Mouse (Mus musculus) heart, embryonic 13.5 days (tissue): Measurements from ENCODE around the gene Ldlrad3. TPM values are rescaled to one million over a fixed set of nuclear protein-coding genes. Genes with fewer than 3 reads are reported as not detected.

ENCODE experiments used
- ATAC-seq: fragments of 200-750 bp; cut with Nextera tagmentation; 2 replicates; pipeline ENCODE4 v1.8.0; 2017; ENCODE audit warnings: moderate TSS enrichment; ENCODE audit not compliant: insufficient number of reproducible peaks, low FRiP score, low TSS enrichment; ENCODE audit errors: extremely low read depth
- H3K27ac ChIP-seq: fragments of 300-500 bp; sonication (generic); replicated peaks from 2 replicates; pipeline ENCODE4 v1.5.1; 2015; ENCODE audit warnings: moderate library complexity, mild to moderate bottlenecking, inconsistent platforms
- H3K27me3 ChIP-seq: fragments of 300-500 bp; sonication (generic); replicated peaks from 2 replicates; pipeline ENCODE4 v1.6.1; 2015; ENCODE audit warnings: mild to moderate bottlenecking, inconsistent platforms
- H3K36me3 ChIP-seq: fragments of 300-500 bp; sonication (generic); 2 replicates; pipeline ENCODE4 v1.6.1; 2015; ENCODE audit warnings: mild to moderate bottlenecking, inconsistent platforms
- H3K4me1 ChIP-seq: fragments of 300-500 bp; sonication (generic); 2 replicates; pipeline ENCODE4 v1.6.1; 2015; ENCODE audit warnings: inconsistent platforms
- H3K4me2 ChIP-seq: fragments of 300-500 bp; sonication (generic); 2 replicates; pipeline ENCODE4 v1.6.1; 2015; ENCODE audit warnings: inconsistent platforms, mild to moderate bottlenecking, moderate library complexity
- H3K4me3 ChIP-seq: fragments of 300-500 bp; sonication (generic); 2 replicates; pipeline ENCODE4 v1.5.1; 2015; ENCODE audit warnings: moderate library complexity, mild to moderate bottlenecking, inconsistent platforms
- H3K9ac ChIP-seq: fragments of 300-500 bp; sonication (generic); 2 replicates; pipeline ENCODE4 v1.6.1; 2015; ENCODE audit warnings: inconsistent platforms, mild to moderate bottlenecking, moderate library complexity
- H3K9me3 ChIP-seq: fragments of 300-500 bp; sonication (generic); 2 replicates; pipeline ENCODE4 v1.6.1; 2016; ENCODE audit warnings: inconsistent platforms
- WGBS: fragments of 180-500 bp; shearing (Covaris S2); methylation state at CpG from one replicate; pipeline ENCODE4 v1.1.7; 2015; ENCODE audit warnings: mixed read lengths; 5-methylcytosine and 5-hydroxymethylcytosine counted together
- polyA plus RNA-seq: library from polyadenylated mRNA; unstranded; fragments of >200 nt; fragmentation: Nextera tagmentation; extraction: Ambion mirVana; gene quantifications from 2 replicates; pipeline ENCODE4 v1.2.1, GENCODE M21; 2015

The Ldlrad3 gene
- polyA plus RNA-seq, 1 experiment from 2014 or later, result 16.3 TPM

DNA sequence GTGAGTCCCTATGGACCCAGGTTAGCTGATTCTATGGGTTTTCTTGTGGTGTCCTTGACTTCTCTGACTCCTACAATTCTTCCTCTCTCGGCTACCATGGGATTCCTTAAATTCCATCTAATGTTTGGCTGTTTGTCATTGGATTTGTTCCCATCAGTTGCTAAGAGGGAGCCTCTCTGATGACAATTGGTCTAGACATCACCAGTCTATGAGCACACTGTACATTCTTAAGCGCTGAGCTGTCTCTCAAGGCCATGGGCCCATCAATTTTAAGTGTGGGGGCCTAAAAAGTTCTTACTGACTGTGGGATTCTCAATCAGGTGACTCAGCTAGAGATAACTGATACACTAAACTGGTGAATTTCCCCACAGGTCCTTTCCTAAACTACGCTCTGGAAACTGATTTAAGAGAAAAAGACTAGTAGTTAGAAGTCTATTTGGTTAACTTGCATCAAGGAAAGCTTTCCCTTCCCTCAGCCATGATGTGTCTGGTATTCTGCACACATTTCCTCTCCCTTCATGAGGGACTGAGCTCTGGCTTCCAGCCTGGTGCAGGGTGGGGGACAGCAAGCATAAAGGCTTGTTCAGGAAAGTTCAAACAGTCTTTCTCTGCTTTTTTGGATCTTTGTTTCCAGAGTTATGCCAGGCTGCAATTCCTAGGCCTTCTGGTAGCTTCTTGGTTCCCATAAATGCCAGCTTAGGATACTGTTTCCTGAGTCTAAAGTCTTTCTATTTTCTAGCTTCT, 199.7 kb downstream of the Ldlrad3 start:
- no peak for ATAC-seq
- peak overlapping the region; percentile 61 for H3K27ac ChIP-seq
- no peaks in the 10 kb centered on the region for H3K36me3 ChIP-seq
- H3K27me3 ChIP-seq, result no peaks in the 10 kb centered on the region
- H3K4me1 ChIP-seq, result peaks cover 79% of the 10 kb centered on the region
- no peak overlapping the region for H3K9ac ChIP-seq
- 57% methylated on average over 3 of the region's 3 CpGs for WGBS
- H3K9me3 ChIP-seq, result no peaks in the 10 kb centered on the region
- no peak overlapping the region for H3K4me2 ChIP-seq
- no peak overlapping the region for H3K4me3 ChIP-seq

DNA sequence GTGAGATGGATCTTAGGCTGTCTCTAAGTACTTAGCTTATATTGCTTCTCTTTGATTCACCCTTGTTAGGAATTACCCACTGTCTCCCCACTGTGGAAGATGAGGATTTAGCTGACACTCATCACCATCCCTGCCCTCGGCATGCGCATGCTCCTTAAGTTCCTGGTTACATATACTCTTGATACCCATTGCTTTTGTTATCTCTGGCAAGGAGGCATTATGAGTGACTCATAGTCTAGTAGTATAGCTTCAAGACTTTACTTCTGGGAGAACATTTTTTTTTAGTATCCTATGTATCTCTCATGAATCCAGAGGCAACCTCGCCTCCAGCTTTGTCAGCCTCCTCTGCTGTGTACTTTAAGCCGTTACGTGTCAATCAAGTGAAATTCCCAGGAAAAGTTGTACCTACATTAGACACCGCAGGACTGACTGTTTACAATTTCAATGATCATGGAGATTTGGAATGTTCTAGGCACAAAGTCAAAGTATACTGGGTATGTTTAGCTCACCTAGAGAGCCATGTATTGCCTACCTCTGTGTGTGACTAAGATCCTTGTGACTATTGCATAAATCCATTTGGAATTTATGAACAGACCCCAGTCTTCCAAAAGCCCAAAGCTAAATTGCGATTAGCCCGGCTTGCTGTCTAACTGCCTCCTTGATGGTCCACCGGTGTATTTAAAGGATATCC, 202.2 kb downstream of the Ldlrad3 start:
- no peaks in the 10 kb centered on the region for H3K27me3 ChIP-seq
- H3K9ac ChIP-seq, result no peak overlapping the region
- H3K4me2 ChIP-seq, result no peak overlapping the region; the same call in 1 of the 2 replicates
- WGBS, result 73% methylated on average over 9 of the region's 9 CpGs
- 0 out of 2 replicates have a peak overlapping the region, but pooled peaks have one; percentile 12 for H3K27ac ChIP-seq
- ATAC-seq, result no peak
- H3K4me3 ChIP-seq, result no peak overlapping the region
- peaks cover 73% of the 10 kb centered on the region for H3K4me1 ChIP-seq
- H3K9me3 ChIP-seq, result no peaks in the 10 kb centered on the region
- no peaks in the 10 kb centered on the region for H3K36me3 ChIP-seq

DNA sequence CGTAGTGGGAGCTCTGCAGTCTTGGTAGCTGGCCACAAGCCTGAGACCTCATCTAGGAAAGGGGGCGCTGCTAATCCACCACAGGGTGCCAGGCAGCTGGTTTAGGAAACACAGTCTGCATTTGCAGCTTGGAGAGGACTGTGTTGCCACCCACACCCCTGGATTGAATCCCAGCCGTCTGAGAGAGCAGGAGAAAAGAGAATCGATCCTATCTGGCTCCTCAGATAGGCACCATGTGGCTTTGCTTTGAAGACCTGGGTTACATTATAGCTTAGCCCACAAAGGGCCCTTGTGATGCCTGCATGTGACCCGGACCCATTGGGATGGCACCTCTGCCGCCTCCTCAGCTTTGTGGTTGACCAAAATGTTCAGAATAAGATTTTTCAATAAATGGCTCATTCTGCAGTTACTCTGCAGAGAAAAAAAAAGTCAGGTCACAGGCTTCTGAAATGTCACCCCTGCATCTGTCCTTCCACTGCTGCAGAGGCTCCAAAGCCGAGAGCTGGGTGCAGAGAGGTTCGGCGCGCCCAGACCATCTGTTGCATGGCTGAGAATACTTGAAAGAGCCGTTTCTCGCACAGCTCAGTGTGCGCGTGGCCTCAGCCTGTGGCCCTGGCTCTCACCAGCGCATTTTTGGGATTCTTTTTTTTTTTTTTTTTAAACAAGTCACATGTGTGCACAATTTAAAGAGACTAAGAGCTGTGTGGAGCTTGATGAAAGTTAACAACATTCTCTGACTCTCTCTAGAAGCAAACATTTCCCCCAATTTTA, 202.9 kb downstream of the Ldlrad3 start:
- ATAC-seq, result no peak
- Histone ChIP-seq H3K4me3 (no peak overlapping the region), H3K9me3 (no peaks in the 10 kb centered on the region), H3K27me3 (no peaks in the 10 kb centered on the region), H3K4me1 (peaks cover 77% of the 10 kb centered on the region), H3K36me3 (no peaks in the 10 kb centered on the region), H3K27ac (no peak overlapping the region), H3K4me2 (no peak overlapping the region; the same call in 1 of the 2 replicates), H3K9ac (no peak overlapping the region)
- WGBS, result 33% methylated on average over 15 of the region's 15 CpGs

DNA sequence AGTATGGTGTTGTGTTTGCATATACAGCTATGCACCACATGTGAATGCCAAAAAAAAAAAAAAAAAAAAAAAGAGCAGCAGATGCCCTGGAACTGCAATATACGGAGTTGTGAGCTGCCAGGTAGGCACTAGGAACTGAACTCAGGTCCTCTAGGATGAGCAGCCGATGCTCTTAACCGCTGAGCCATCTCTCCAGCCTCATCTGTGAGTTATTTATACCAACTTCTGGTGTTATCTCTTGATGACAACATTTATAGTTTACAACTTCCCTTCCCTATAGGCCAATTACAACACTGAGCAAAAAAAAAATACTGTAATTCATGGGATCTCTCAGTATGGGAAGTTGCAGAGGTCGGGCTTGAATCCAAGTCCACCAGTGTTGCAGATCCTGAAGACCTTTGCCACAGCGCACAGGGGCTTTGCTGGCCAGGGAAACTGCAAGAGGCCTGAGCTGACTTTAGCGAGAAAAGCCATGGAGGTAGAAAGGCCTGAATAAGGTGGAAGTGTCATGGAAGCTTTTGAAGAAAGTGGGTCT, 204.2 kb downstream of the Ldlrad3 start:
- WGBS, result 66% methylated on average over 6 of the region's 6 CpGs

DNA sequence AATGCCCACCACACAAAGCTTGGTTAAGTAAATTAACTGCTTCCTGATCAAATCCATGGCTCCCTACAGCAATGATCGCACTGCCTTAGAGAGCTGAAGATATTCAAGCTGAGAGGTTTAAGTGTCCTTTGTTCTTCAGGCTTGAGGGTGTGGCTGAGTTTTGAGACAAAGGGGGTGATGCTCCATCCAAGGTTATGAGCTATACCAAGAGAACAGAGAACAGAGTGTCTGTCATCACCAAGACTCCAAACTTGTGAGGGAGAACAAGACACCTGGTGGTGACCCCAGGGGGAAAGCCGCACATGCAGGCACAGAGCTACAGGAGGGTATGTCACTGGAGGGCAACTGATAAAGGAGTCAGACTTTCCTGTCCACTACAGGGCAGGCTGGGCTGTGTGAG, 205.0 kb downstream of the Ldlrad3 start:
- H3K9me3 ChIP-seq, result no peaks in the 10 kb centered on the region
- no peak for ATAC-seq
- H3K27ac ChIP-seq, result no peak overlapping the region
- peaks cover 66% of the 10 kb centered on the region for H3K4me1 ChIP-seq
- H3K4me3 ChIP-seq, result no peak overlapping the region
- no peak overlapping the region for H3K9ac ChIP-seq
- no peak overlapping the region for H3K4me2 ChIP-seq
- no peaks in the 10 kb centered on the region for H3K27me3 ChIP-seq
- WGBS, result 43% methylated on average over 2 of the region's 2 CpGs
- H3K36me3 ChIP-seq, result no peaks in the 10 kb centered on the region

More for the DNA sequence above, 204.2 kb downstream of the Ldlrad3 start:
- H3K36me3 ChIP-seq, result no peaks in the 10 kb centered on the region
- no peak overlapping the region for H3K4me3 ChIP-seq
- no peak overlapping the region for H3K4me2 ChIP-seq
- H3K4me1 ChIP-seq, result peaks cover 74% of the 10 kb centered on the region
- no peaks in the 10 kb centered on the region for H3K27me3 ChIP-seq
- H3K9me3 ChIP-seq, result no peaks in the 10 kb centered on the region
- no peak overlapping the region for H3K9ac ChIP-seq
- ATAC-seq, result no peak
- H3K27ac ChIP-seq, result no peak overlapping the region

DNA sequence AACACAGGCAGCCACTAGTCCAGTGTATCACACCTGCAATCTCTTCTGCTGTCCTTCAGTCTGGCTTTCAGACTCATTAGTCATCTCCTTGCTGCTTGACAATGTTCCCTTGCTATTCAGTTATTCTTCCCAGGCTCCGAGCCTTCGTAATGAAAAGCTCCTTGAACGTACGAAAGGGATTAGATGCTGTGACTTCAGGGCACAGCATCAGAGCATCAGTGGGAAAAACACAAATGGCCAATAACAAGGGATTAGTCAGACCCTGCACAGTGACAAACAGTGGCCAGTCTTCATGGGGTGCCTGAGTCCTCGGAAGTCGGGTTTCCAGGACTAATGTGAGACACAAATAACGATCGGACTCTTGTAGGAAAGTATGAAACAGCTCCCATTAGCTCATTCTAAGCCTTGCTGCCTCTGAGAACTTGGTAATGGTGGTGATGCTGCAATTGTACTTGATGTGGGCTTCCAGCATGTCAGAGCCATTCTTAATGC, 205.7 kb downstream of the Ldlrad3 start:
- no peaks in the 10 kb centered on the region for H3K27me3 ChIP-seq
- H3K4me1 ChIP-seq, result peaks cover 59% of the 10 kb centered on the region
- no peaks in the 10 kb centered on the region for H3K36me3 ChIP-seq
- WGBS, result 86% methylated on average over 8 of the region's 8 CpGs
- ATAC-seq, result no peak
- no peak overlapping the region for H3K9ac ChIP-seq
- no peak overlapping the region for H3K4me2 ChIP-seq
- no peak overlapping the region for H3K27ac ChIP-seq
- H3K4me3 ChIP-seq, result no peak overlapping the region
- H3K9me3 ChIP-seq, result no peaks in the 10 kb centered on the region

DNA sequence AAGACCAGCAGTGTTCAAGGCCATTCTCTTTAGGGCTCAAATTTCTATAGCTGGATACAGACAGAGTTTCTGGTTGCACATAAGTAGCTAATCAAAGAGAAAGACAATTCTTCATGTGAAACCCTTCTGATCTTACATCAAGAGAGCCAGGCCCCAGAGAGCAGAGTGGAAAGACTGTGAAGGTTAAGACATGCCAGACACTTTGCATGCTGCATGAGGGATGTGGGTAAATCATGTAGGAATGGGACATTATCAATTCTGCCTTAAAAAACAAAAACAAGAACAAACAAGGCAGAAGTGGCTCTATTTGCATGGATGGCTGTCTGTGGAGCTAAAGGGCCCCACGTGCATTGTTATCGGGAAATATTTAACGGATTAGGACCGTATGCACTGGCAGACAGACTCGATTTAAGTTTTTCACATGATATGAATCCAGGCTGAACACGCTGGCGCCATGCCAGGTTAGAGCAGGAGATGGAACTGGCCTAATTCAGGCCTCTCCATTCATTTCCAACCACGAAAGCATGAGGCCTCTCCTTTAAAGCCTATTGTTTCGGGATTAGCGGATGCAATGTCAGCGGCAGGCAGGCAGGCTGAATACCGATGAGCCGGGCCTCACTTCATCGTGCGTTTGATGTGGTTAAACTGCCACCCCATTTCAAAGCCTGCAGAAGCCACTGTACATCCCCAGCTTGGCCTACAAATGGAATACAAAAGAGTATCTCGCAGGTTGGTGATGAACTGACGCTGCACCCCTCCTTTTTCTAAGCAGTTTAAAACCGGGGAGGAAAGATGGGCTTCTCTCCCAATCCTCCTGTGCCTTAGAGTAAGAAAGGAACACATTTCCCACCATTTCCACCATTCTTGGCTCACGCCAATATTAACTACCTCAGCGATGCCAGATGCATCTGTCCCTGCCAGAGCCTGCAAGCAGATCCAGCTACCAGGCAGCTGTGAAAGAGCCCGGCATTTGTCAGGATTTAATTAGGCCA, 207.4 kb downstream of the Ldlrad3 start:
- Histone ChIP-seq H3K4me1 (peaks cover 48% of the 10 kb centered on the region), H3K9me3 (no peaks in the 10 kb centered on the region), H3K9ac (peak overlapping the region; percentile 0; the same call in 1 of the 2 replicates), H3K27me3 (no peaks in the 10 kb centered on the region), H3K4me2 (0 out of 2 replicates have a peak overlapping the region, but pooled peaks have one; percentile 6), H3K27ac (peak overlapping the region; percentile 65), H3K36me3 (no peaks in the 10 kb centered on the region), H3K4me3 (no peak overlapping the region)
- ATAC-seq, result no peak
- WGBS, result 29% methylated on average over 21 of the region's 21 CpGs

DNA sequence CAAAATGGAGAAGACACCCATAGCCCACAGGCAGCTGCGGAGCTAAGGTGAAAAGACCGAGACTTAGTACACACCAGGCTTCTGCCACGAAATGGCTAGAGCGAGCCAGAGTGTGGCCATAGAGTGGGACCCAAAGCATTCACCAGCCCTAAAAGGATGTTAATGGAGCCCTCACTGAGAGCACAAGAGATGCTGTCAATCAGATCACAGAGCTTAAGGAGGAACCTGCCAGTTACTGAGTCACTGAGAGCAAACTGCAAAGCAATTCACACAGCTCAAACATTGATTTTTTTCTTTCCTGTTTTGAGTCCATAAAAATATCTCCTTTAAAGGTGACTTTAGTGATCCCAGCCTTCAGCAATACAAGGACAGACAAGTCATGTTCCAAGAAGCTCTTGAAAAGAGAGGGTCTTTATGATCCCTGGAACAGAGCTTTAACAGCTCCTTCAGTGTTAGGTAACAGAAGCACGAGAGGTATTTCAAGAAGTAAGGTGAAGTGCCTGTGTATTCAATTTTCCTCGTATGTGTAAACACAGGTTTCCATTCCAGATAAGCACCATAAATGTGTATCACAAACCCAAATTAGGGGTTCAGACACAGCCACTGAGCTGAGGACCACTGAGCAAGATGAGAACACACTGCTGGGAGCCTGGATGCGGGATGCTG, 209.7 kb downstream of the Ldlrad3 start:
- Histone ChIP-seq H3K9ac (no peak overlapping the region), H3K27ac (no peak overlapping the region), H3K27me3 (no peaks in the 10 kb centered on the region), H3K9me3 (no peaks in the 10 kb centered on the region), H3K4me1 (peaks cover 25% of the 10 kb centered on the region), H3K4me3 (no peak overlapping the region), H3K4me2 (no peak overlapping the region), H3K36me3 (no peaks in the 10 kb centered on the region)
- no peak for ATAC-seq
- 80% methylated on average over 7 of the region's 7 CpGs for WGBS

DNA sequence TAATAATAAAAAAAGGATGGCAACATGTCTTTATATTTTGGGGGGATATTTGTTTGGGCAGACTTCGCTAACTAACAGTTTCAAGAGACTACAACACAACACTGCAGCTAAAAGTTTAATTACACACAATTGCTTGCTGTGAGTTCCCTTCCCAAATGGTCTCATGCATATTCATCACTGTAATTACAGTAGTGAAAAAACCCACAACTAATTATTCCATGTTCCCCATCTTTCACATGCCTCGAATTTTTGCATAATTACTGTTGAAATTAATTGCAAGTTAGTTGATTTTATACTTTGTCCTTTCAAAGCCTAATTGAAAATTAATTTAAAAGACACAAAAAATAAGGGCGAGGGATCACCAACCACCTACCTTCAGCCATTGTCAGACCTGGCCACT, 212.4 kb downstream of the Ldlrad3 start:
- Histone ChIP-seq H3K27ac (no peak overlapping the region), H3K36me3 (no peaks in the 10 kb centered on the region), H3K4me3 (no peak overlapping the region), H3K9ac (no peak overlapping the region), H3K9me3 (no peaks in the 10 kb centered on the region), H3K4me2 (no peak overlapping the region), H3K4me1 (peaks cover 9% of the 10 kb centered on the region), H3K27me3 (no peaks in the 10 kb centered on the region)
- WGBS, result 85% methylated on average over 3 of the region's 3 CpGs
- ATAC-seq, result no peak

DNA sequence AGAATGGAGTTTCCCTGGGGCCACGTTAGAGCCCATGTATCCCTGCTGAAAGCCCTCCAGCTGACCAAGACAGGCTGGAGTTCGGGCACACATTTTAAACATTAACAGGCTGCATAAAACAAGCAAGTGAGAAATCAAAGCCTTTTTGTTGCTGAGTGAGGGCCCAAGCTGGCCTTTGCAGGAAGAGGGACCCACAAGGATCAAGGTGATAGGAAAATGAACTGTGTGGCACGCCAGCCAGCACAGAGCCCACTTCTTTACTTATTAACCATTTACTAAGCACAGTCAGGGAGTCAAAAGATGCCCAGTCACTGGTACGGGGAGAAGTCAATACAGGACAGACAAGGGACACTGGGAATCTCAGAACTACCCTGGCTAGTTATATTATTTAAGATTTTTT, 218.6 kb downstream of the Ldlrad3 start:
- Histone ChIP-seq H3K27me3 (no peaks in the 10 kb centered on the region), H3K27ac (no peak overlapping the region; the same call in 1 of the 2 replicates), H3K9ac (peak overlapping the region; percentile 2; the same call in 1 of the 2 replicates), H3K9me3 (no peaks in the 10 kb centered on the region), H3K4me3 (no peak overlapping the region), H3K4me1 (peaks cover 30% of the 10 kb centered on the region), H3K36me3 (no peaks in the 10 kb centered on the region), H3K4me2 (peak overlapping the region; percentile 2; the same call in 1 of the 2 replicates)
- no peak for ATAC-seq
- WGBS, result 36% methylated on average over 4 of the region's 4 CpGs
